Mouse (Mus musculus): ENCODE measurements at regions not wholly inside any gene's neighbourhood (a gene's known extent, or its start where the extent isn't known, plus 50 kb on each side); places are given as distances from the start of the nearest gene placed in this dataset.

- H3K4me3 ChIP-seq (replicated peaks; ENCODE audit: low read length), result no peak overlapping the region
- no peak overlapping the region for H3K27ac ChIP-seq (replicated peaks; ENCODE audit: low read depth, low read length)
- 80% methylated on average over 2 of the region's 2 CpGs for WGBS
- ATAC-seq (ENCODE audit: low FRiP score, low read depth) (no peak), DNase-seq (ENCODE audit: low spot score) (no peak)
- no peaks in the 10 kb centered on the region for H3K9me3 ChIP-seq (ENCODE audit: control insufficient read depth, low read length)
- no peak overlapping the region for H3K9ac ChIP-seq (ENCODE audit: low read depth, low read length, severe bottlenecking)
- H3K4me2 ChIP-seq (replicated peaks; ENCODE audit: low read depth, low read length, severe bottlenecking), result no peak overlapping the region
- H3K36me3 ChIP-seq (ENCODE audit: control insufficient read depth, insufficient read depth, low read length), result no peaks in the 10 kb centered on the region
- TF ChIP-seq POLR2A (IDR thresholded peaks at IDR 0.05; ENCODE audit: borderline replicate concordance, extremely low read depth, insufficient read depth, insufficient read length), result no peak
- H3K27me3 ChIP-seq (ENCODE audit: control insufficient read depth, insufficient read depth, low read length), result no peaks in the 10 kb centered on the region
- no peaks in the 10 kb centered on the region for H3K4me1 ChIP-seq (ENCODE audit: control insufficient read depth, insufficient read depth, low read length)
Observed at GRCm38 (mm10) chr2:145003509-145003908, 164.0 kb upstream of the Slc24a3 start.

- Histone ChIP-seq H3K4me2 (replicated peaks; ENCODE audit: low read depth, low read length, severe bottlenecking) (no peak overlapping the region), H3K9me3 (ENCODE audit: control insufficient read depth, low read length) (no peaks in the 10 kb centered on the region), H3K36me3 (ENCODE audit: control insufficient read depth, insufficient read depth, low read length) (no peaks in the 10 kb centered on the region), H3K4me3 (replicated peaks; ENCODE audit: low read length) (no peak overlapping the region), H3K9ac (ENCODE audit: low read depth, low read length, severe bottlenecking) (no peak overlapping the region), H3K4me1 (ENCODE audit: control insufficient read depth, insufficient read depth, low read length) (no peaks in the 10 kb centered on the region), H3K27me3 (ENCODE audit: control insufficient read depth, insufficient read depth, low read length) (no peaks in the 10 kb centered on the region), H3K27ac (replicated peaks; ENCODE audit: low read depth, low read length) (no peak overlapping the region)
- ATAC-seq (ENCODE audit: low FRiP score, low read depth) (no peak), DNase-seq (ENCODE audit: low spot score) (no peak)
- TF ChIP-seq POLR2A (IDR thresholded peaks at IDR 0.05; ENCODE audit: borderline replicate concordance, extremely low read depth, insufficient read depth, insufficient read length), result no peak
Observed at GRCm38 (mm10) chr2:145010674-145011073, 156.9 kb upstream of the Slc24a3 start.

- no peaks in the 10 kb centered on the region for H3K27me3 ChIP-seq (ENCODE audit: control insufficient read depth, insufficient read depth, low read length)
- H3K36me3 ChIP-seq (ENCODE audit: control insufficient read depth, insufficient read depth, low read length), result no peaks in the 10 kb centered on the region
- no peak overlapping the region for H3K27ac ChIP-seq (replicated peaks; ENCODE audit: low read depth, low read length)
- H3K4me1 ChIP-seq (ENCODE audit: control insufficient read depth, insufficient read depth, low read length), result no peaks in the 10 kb centered on the region
- WGBS, result 83% methylated on average over 4 of the region's 4 CpGs
- H3K9ac ChIP-seq (ENCODE audit: low read depth, low read length, severe bottlenecking), result no peak overlapping the region
- H3K4me2 ChIP-seq (replicated peaks; ENCODE audit: low read depth, low read length, severe bottlenecking), result no peak overlapping the region
- no peak for ATAC-seq (ENCODE audit: low FRiP score, low read depth)
- no peaks in the 10 kb centered on the region for H3K9me3 ChIP-seq (ENCODE audit: control insufficient read depth, low read length)
- no peak for DNase-seq (ENCODE audit: low spot score)
- no peak for TF ChIP-seq POLR2A (IDR thresholded peaks at IDR 0.05; ENCODE audit: borderline replicate concordance, extremely low read depth, insufficient read depth, insufficient read length)
- H3K4me3 ChIP-seq (replicated peaks; ENCODE audit: low read length), result no peak overlapping the region
Observed at GRCm38 (mm10) chr2:145011221-145011620, 156.3 kb upstream of the Slc24a3 start.

GRCm38 (mm10) chr2:145015951-145016350, 151.6 kb upstream of the Slc24a3 start:
- H3K4me2 ChIP-seq (replicated peaks; ENCODE audit: low read depth, low read length, severe bottlenecking), result no peak overlapping the region
- H3K4me1 ChIP-seq (ENCODE audit: control insufficient read depth, insufficient read depth, low read length), result no peaks in the 10 kb centered on the region
- H3K9ac ChIP-seq (ENCODE audit: low read depth, low read length, severe bottlenecking), result no peak overlapping the region
- no peak overlapping the region for H3K27ac ChIP-seq (replicated peaks; ENCODE audit: low read depth, low read length)
- no peaks in the 10 kb centered on the region for H3K27me3 ChIP-seq (ENCODE audit: control insufficient read depth, insufficient read depth, low read length)
- TF ChIP-seq POLR2A (IDR thresholded peaks at IDR 0.05; ENCODE audit: borderline replicate concordance, extremely low read depth, insufficient read depth, insufficient read length), result no peak
- 75% methylated on average over 5 of the region's 5 CpGs for WGBS
- no peaks in the 10 kb centered on the region for H3K36me3 ChIP-seq (ENCODE audit: control insufficient read depth, insufficient read depth, low read length)
- DNase-seq (ENCODE audit: low spot score), result no peak
- no peaks in the 10 kb centered on the region for H3K9me3 ChIP-seq (ENCODE audit: control insufficient read depth, low read length)
- no peak for ATAC-seq (ENCODE audit: low FRiP score, low read depth)
- H3K4me3 ChIP-seq (replicated peaks; ENCODE audit: low read length), result no peak overlapping the region

- Histone ChIP-seq H3K4me1 (ENCODE audit: control insufficient read depth, insufficient read depth, low read length) (no peaks in the 10 kb centered on the region), H3K4me3 (replicated peaks; ENCODE audit: low read length) (no peak overlapping the region), H3K27me3 (ENCODE audit: control insufficient read depth, insufficient read depth, low read length) (no peaks in the 10 kb centered on the region), H3K27ac (replicated peaks; ENCODE audit: low read depth, low read length) (no peak overlapping the region), H3K36me3 (ENCODE audit: control insufficient read depth, insufficient read depth, low read length) (no peaks in the 10 kb centered on the region), H3K9me3 (ENCODE audit: control insufficient read depth, low read length) (no peaks in the 10 kb centered on the region), H3K9ac (ENCODE audit: low read depth, low read length, severe bottlenecking) (no peak overlapping the region), H3K4me2 (replicated peaks; ENCODE audit: low read depth, low read length, severe bottlenecking) (no peak overlapping the region)
- DNase-seq (ENCODE audit: low spot score), result no peak
- no peak for TF ChIP-seq POLR2A (IDR thresholded peaks at IDR 0.05; ENCODE audit: borderline replicate concordance, extremely low read depth, insufficient read depth, insufficient read length)
- no peak for ATAC-seq (ENCODE audit: low FRiP score, low read depth)
Observed at GRCm38 (mm10) chr2:145016939-145017338, 150.6 kb upstream of the Slc24a3 start.

GRCm38 (mm10) chr2:145017625-145018167, 149.9 kb upstream of the Slc24a3 start:
- DNase-seq (ENCODE audit: low spot score), result no peak
- no peak for ATAC-seq (ENCODE audit: low FRiP score, low read depth)
- H3K4me2 ChIP-seq (replicated peaks; ENCODE audit: low read depth, low read length, severe bottlenecking), result no peak overlapping the region
- H3K36me3 ChIP-seq (ENCODE audit: control insufficient read depth, insufficient read depth, low read length), result no peaks in the 10 kb centered on the region
- 60% methylated on average over 2 of the region's 2 CpGs for WGBS
- no peaks in the 10 kb centered on the region for H3K4me1 ChIP-seq (ENCODE audit: control insufficient read depth, insufficient read depth, low read length)
- no peak overlapping the region for H3K27ac ChIP-seq (replicated peaks; ENCODE audit: low read depth, low read length)
- H3K9ac ChIP-seq (ENCODE audit: low read depth, low read length, severe bottlenecking), result no peak overlapping the region
- no peak overlapping the region for H3K4me3 ChIP-seq (replicated peaks; ENCODE audit: low read length)
- no peaks in the 10 kb centered on the region for H3K9me3 ChIP-seq (ENCODE audit: control insufficient read depth, low read length)
- TF ChIP-seq POLR2A (IDR thresholded peaks at IDR 0.05; ENCODE audit: borderline replicate concordance, extremely low read depth, insufficient read depth, insufficient read length), result no peak
- H3K27me3 ChIP-seq (ENCODE audit: control insufficient read depth, insufficient read depth, low read length), result no peaks in the 10 kb centered on the region
